Mouse (Mus musculus) intestine, embryonic 14.5 days (tissue): ENCODE data around the gene D430041D05Rik. TPM values are rescaled to one million over a fixed set of nuclear protein-coding genes. Genes with fewer than 3 reads are reported as not detected.

ENCODE experiments used
- ATAC-seq: fragments of 200-750 bp; cut with Nextera tagmentation; replicated peaks from 2 replicates; pipeline ENCODE4 v1.8.0; 2017; ENCODE audit warnings: low read depth, moderate number of reproducible peaks, moderate TSS enrichment, moderate library complexity; ENCODE audit not compliant: low FRiP score, low TSS enrichment
- DNase-seq: peaks from one replicate; pipeline ENCODE4 v3.0.0-alpha.2; 2018; ENCODE audit warnings: low spot score
- H3K27ac ChIP-seq: fragments of 300-500 bp; sonication (generic); 2 replicates; pipeline ENCODE4 v1.5.1; 2014; ENCODE audit warnings: low read depth, mild to moderate bottlenecking, control low read depth
- H3K27me3 ChIP-seq: fragments of 300-500 bp; sonication (generic); replicated peaks from 2 replicates; pipeline ENCODE4 v1.6.1; 2014; ENCODE audit warnings: low read length, control low read depth; ENCODE audit not compliant: control insufficient read depth, insufficient read depth
- H3K36me3 ChIP-seq: fragments of 300-500 bp; sonication (generic); 2 replicates; pipeline ENCODE4 v1.6.1; 2014; ENCODE audit warnings: low read length, control low read depth; ENCODE audit not compliant: control insufficient read depth, insufficient read depth
- H3K4me1 ChIP-seq: fragments of 300-500 bp; sonication (generic); replicated peaks from 2 replicates; pipeline ENCODE4 v1.6.1; 2014; ENCODE audit warnings: low read length, control low read depth, mixed read lengths; ENCODE audit not compliant: control insufficient read depth, insufficient read depth
- H3K4me2 ChIP-seq: fragments of 300-500 bp; sonication (generic); 2 replicates; pipeline ENCODE4 v1.6.1; 2014; ENCODE audit warnings: low read length
- H3K4me3 ChIP-seq: fragments of 300-500 bp; sonication (generic); 2 replicates; pipeline ENCODE4 v1.5.1; 2014; ENCODE audit warnings: low read depth, low read length, control low read depth, mixed read lengths
- H3K9ac ChIP-seq: fragments of 300-500 bp; sonication (generic); 2 replicates; pipeline ENCODE4 v1.6.1; 2014; ENCODE audit warnings: mild to moderate bottlenecking, low read length
- H3K9me3 ChIP-seq: fragments of 300-500 bp; sonication (generic); 2 replicates; pipeline ENCODE4 v1.6.1; 2016; ENCODE audit warnings: low read length, control low read depth; ENCODE audit not compliant: control insufficient read depth
- WGBS: fragments of 180-500 bp; shearing (Covaris S2); extraction: QIAGEN DNeasy Blood & Tissue Kit; methylation state at CpG from one replicate; pipeline ENCODE4 v1.1.7; 2014; 5-methylcytosine and 5-hydroxymethylcytosine counted together
- polyA plus RNA-seq: library from polyadenylated mRNA; unstranded; fragments of >200 nt; fragmentation: Nextera tagmentation; extraction: Ambion mirVana; gene quantifications from 2 replicates; pipeline ENCODE4 v1.2.1, GENCODE M21; 2014

D430041D05Rik gene
- polyA plus RNA-seq, 1 experiment from 2014 or later, result 0.35 TPM

GRCm38 (mm10) chr2:104168186-104168896 is 242.5 kb downstream of the D430041D05Rik start:
- no peaks in the 10 kb centered on the region for H3K4me1 ChIP-seq
- no peak for ATAC-seq
- no peak overlapping the region for H3K9ac ChIP-seq
- no peaks in the 10 kb centered on the region for H3K36me3 ChIP-seq
- H3K9me3 ChIP-seq, result no peaks in the 10 kb centered on the region
- WGBS, result 88% methylated on average over 17 of the region's 17 CpGs
- H3K27me3 ChIP-seq, result no peaks in the 10 kb centered on the region
- no peak overlapping the region for H3K4me3 ChIP-seq
- no peak overlapping the region for H3K27ac ChIP-seq
- DNase-seq, result no peak
- H3K4me2 ChIP-seq, result no peak overlapping the region

GRCm38 (mm10) chr2:104167765-104168164 is 243.0 kb downstream of the D430041D05Rik start:
- no peak overlapping the region for H3K4me2 ChIP-seq
- H3K27ac ChIP-seq, result no peak overlapping the region
- DNase-seq, result no peak
- no peak for ATAC-seq
- no peak overlapping the region for H3K9ac ChIP-seq
- H3K4me3 ChIP-seq, result no peak overlapping the region
- H3K27me3 ChIP-seq, result no peaks in the 10 kb centered on the region
- no peaks in the 10 kb centered on the region for H3K9me3 ChIP-seq
- 94% methylated on average over 23 of the region's 23 CpGs for WGBS
- no peaks in the 10 kb centered on the region for H3K4me1 ChIP-seq
- no peaks in the 10 kb centered on the region for H3K36me3 ChIP-seq

GRCm38 (mm10) chr2:104165631-104166030 is 245.2 kb downstream of the D430041D05Rik start:
- DNase-seq (no peak), ATAC-seq (no peak)
- no peaks in the 10 kb centered on the region for H3K27me3 ChIP-seq
- H3K4me2 ChIP-seq, result no peak overlapping the region
- no peak overlapping the region for H3K9ac ChIP-seq
- H3K27ac ChIP-seq, result no peak overlapping the region
- H3K36me3 ChIP-seq, result no peaks in the 10 kb centered on the region
- H3K4me3 ChIP-seq, result no peak overlapping the region
- 84% methylated on average over 2 of the region's 2 CpGs for WGBS
- no peaks in the 10 kb centered on the region for H3K4me1 ChIP-seq
- H3K9me3 ChIP-seq, result no peaks in the 10 kb centered on the region

- no peak overlapping the region for H3K9ac ChIP-seq
- no peaks in the 10 kb centered on the region for H3K27me3 ChIP-seq
- no peaks in the 10 kb centered on the region for H3K9me3 ChIP-seq
- DNase-seq (no peak), ATAC-seq (no peak)
- H3K4me3 ChIP-seq, result no peak overlapping the region
- no peaks in the 10 kb centered on the region for H3K36me3 ChIP-seq
- H3K27ac ChIP-seq, result no peak overlapping the region
- no peaks in the 10 kb centered on the region for H3K4me1 ChIP-seq
- no peak overlapping the region for H3K4me2 ChIP-seq
- WGBS, result 95% methylated on average over 4 of the region's 4 CpGs
Observed at GRCm38 (mm10) chr2:104163978-104164487, 246.8 kb downstream of the D430041D05Rik start.

- H3K4me3 ChIP-seq, result no peak overlapping the region
- no peaks in the 10 kb centered on the region for H3K36me3 ChIP-seq
- no peak overlapping the region for H3K27ac ChIP-seq
- no peak for DNase-seq
- no peak overlapping the region for H3K4me2 ChIP-seq
- no peak for ATAC-seq
- WGBS, result 77% methylated on average over 7 of the region's 7 CpGs
- H3K9me3 ChIP-seq, result no peaks in the 10 kb centered on the region
- no peaks in the 10 kb centered on the region for H3K4me1 ChIP-seq
- no peak overlapping the region for H3K9ac ChIP-seq
- H3K27me3 ChIP-seq, result no peaks in the 10 kb centered on the region
Observed at GRCm38 (mm10) chr2:104163418-104163817, 247.4 kb downstream of the D430041D05Rik start.

- Histone ChIP-seq H3K4me2 (no peak overlapping the region), H3K27ac (no peak overlapping the region), H3K9me3 (no peaks in the 10 kb centered on the region), H3K4me3 (no peak overlapping the region), H3K27me3 (no peaks in the 10 kb centered on the region), H3K4me1 (no peaks in the 10 kb centered on the region), H3K9ac (no peak overlapping the region), H3K36me3 (no peaks in the 10 kb centered on the region)
- DNase-seq, result no peak
- WGBS, result 65% methylated on average over 4 of the region's 4 CpGs
- ATAC-seq, result no peak
Observed at GRCm38 (mm10) chr2:104157831-104158230, 253.0 kb downstream of the D430041D05Rik start.

- Histone ChIP-seq H3K9ac (no peak overlapping the region), H3K27ac (no peak overlapping the region), H3K36me3 (no peaks in the 10 kb centered on the region), H3K4me2 (no peak overlapping the region), H3K4me1 (no peaks in the 10 kb centered on the region), H3K27me3 (no peaks in the 10 kb centered on the region), H3K4me3 (no peak overlapping the region), H3K9me3 (no peaks in the 10 kb centered on the region)
- ATAC-seq (no peak), DNase-seq (no peak)
- WGBS, result 83% methylated on average over 3 of the region's 3 CpGs
Observed at GRCm38 (mm10) chr2:104153876-104154275, 256.9 kb downstream of the D430041D05Rik start.

GRCm38 (mm10) chr2:104153345-104153744 is 257.5 kb downstream of the D430041D05Rik start:
- no peak for DNase-seq
- Histone ChIP-seq H3K36me3 (no peaks in the 10 kb centered on the region), H3K4me2 (no peak overlapping the region), H3K4me1 (no peaks in the 10 kb centered on the region), H3K9ac (no peak overlapping the region), H3K27ac (no peak overlapping the region), H3K27me3 (no peaks in the 10 kb centered on the region), H3K9me3 (no peaks in the 10 kb centered on the region), H3K4me3 (no peak overlapping the region)
- ATAC-seq, result no peak
- WGBS, result 77% methylated on average over 4 of the region's 4 CpGs
